Mouse (Mus musculus): Measurements from ENCODE around the gene Krt25. TPM values are rescaled to one million over a fixed set of nuclear protein-coding genes. Genes with fewer than 3 reads are reported as not detected.
A peak's percentile ranks its signal among the peaks of the same experiment; 100 is the strongest.

Gene Krt25
- polyA plus RNA-seq, 2 experiments, result not detected

DNA sequence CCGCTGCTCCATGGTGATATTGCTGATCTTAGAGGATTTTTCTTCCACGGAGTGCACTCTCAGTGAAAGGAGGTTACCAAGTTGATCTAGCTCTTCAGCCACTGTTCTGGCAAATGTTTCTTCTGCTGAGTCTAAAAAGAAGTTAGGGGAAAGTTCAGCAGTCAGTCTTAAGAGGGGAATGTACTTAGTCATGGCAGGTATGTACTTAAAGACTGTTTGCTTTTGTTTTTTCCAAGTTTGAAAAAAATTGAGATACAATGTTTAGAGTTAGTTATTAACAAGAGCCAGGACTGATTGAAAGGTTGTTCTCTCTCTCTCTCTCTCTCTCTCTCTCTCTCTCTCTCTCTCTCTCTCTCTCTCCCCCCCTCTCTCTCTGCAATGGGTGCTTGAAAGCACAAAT is 6.9 kb upstream of the Krt25 start:
- Histone ChIP-seq H3K27ac (replicated peaks; ENCODE audit: low read depth, low read length) (no peak overlapping the region), H3K27me3 (ENCODE audit: control insufficient read depth, insufficient read depth, low read length) (no peaks in the 10 kb centered on the region), H3K4me3 (replicated peaks; ENCODE audit: low read length) (no peak overlapping the region), H3K36me3 (ENCODE audit: control insufficient read depth, insufficient read depth, low read length) (no peaks in the 10 kb centered on the region), H3K9ac (ENCODE audit: low read depth, low read length, severe bottlenecking) (no peak overlapping the region), H3K4me1 (ENCODE audit: control insufficient read depth, insufficient read depth, low read length) (no peaks in the 10 kb centered on the region), H3K9me3 (ENCODE audit: control insufficient read depth, low read length) (no peaks in the 10 kb centered on the region), H3K4me2 (replicated peaks; ENCODE audit: low read depth, low read length, severe bottlenecking) (no peak overlapping the region)
- 76% methylated on average over 2 of the region's 2 CpGs for WGBS
- ATAC-seq (ENCODE audit: low FRiP score, low read depth), result no peak
- DNase-seq (ENCODE audit: low spot score), result no peak
- TF ChIP-seq POLR2A (IDR thresholded peaks at IDR 0.05; ENCODE audit: borderline replicate concordance, extremely low read depth, insufficient read depth, insufficient read length), result no peak

DNA sequence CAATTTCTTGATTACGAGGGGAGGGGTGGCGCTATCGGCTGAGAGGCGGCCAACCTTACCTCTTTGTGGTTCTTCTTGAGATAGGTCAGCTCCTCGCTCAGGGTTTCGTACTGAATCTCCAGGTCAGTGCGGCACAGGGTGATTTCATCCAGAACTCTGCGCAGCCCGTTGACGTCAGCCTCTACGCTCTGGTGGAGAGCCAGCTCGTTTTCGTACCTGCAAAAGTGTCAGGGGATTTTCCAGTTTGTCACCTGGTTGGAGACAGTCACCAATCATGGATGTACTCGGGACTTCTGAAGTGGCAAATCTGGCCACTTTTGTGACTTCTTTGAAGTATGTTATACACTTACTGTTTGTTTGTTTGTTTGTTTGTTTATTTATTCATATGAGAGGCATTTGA is 1.7 kb downstream of the Krt25 start:
- Histone ChIP-seq H3K27me3 (ENCODE audit: control insufficient read depth, insufficient read depth, low read length) (no peaks in the 10 kb centered on the region), H3K9me3 (ENCODE audit: control insufficient read depth, low read length) (no peaks in the 10 kb centered on the region), H3K36me3 (ENCODE audit: control insufficient read depth, insufficient read depth, low read length) (no peaks in the 10 kb centered on the region), H3K4me1 (ENCODE audit: control insufficient read depth, insufficient read depth, low read length) (no peaks in the 10 kb centered on the region), H3K9ac (ENCODE audit: low read depth, low read length, severe bottlenecking) (no peak overlapping the region), H3K4me2 (replicated peaks; ENCODE audit: low read depth, low read length, severe bottlenecking) (no peak overlapping the region), H3K27ac (replicated peaks; ENCODE audit: low read depth, low read length) (no peak overlapping the region), H3K4me3 (replicated peaks; ENCODE audit: low read length) (no peak overlapping the region)
- no peak for ATAC-seq (ENCODE audit: low FRiP score, low read depth)
- DNase-seq (ENCODE audit: low spot score), result no peak
- WGBS, result 83% methylated on average over 14 of the region's 14 CpGs
- no peak for TF ChIP-seq POLR2A (IDR thresholded peaks at IDR 0.05; ENCODE audit: borderline replicate concordance, extremely low read depth, insufficient read depth, insufficient read length)

DNA sequence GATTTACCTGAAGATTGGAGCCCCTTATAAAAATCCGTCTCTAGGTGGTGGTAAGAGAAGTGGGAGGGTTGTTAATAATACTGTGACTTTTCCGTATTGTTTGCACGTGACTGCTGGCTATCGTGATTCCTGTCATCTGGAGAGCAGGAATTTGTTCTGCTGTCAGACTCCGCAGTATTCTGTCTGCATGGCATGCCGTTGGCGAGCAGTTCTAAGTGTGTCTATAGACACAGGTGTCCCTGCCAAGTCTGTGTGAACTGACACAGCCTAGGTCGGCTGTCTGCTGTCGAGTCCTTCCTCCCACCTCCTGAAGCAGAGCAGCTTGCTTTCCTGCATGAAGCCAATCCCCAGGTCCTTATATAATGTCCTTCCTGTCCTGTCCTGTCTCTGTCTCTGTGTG is 3.6 kb downstream of the Krt25 start:
- ATAC-seq (ENCODE audit: low FRiP score, low read depth), result no peak

DNA sequence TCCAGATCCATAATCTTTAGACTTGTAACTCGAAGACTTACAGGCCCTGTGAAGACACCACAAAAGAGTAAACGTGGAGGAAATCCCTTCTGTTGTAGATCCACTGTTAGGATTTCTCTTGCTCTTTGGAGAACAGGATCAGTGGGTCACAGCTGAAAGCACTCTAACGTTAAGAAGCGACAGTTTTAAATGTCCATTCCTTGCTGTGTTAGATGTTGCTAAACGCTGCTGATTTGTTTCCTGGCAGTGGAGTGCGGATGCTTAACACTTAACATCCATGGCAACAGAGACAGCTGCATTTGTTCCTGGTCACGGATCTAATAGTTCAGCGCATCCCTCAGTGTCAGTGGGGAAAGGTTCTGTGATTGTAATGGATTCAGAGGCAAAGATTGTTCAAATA is 6.2 kb downstream of the Krt25 start:
- H3K36me3 ChIP-seq (ENCODE audit: control insufficient read depth, insufficient read depth, low read length), result no peaks in the 10 kb centered on the region
- H3K27me3 ChIP-seq (ENCODE audit: control insufficient read depth, insufficient read depth, low read length), result no peaks in the 10 kb centered on the region
- H3K9me3 ChIP-seq (ENCODE audit: control insufficient read depth, low read length), result no peaks in the 10 kb centered on the region
- no peak for TF ChIP-seq POLR2A (IDR thresholded peaks at IDR 0.05; ENCODE audit: borderline replicate concordance, extremely low read depth, insufficient read depth, insufficient read length)
- no peak overlapping the region for H3K27ac ChIP-seq (replicated peaks; ENCODE audit: low read depth, low read length)
- no peak overlapping the region for H3K4me2 ChIP-seq (replicated peaks; ENCODE audit: low read depth, low read length, severe bottlenecking)
- H3K4me3 ChIP-seq (replicated peaks; ENCODE audit: low read length), result no peak overlapping the region
- ATAC-seq (ENCODE audit: low FRiP score, low read depth) (no peak), DNase-seq (ENCODE audit: low spot score) (no peak)
- no peak overlapping the region for H3K9ac ChIP-seq (ENCODE audit: low read depth, low read length, severe bottlenecking)
- no peaks in the 10 kb centered on the region for H3K4me1 ChIP-seq (ENCODE audit: control insufficient read depth, insufficient read depth, low read length)
- 70% methylated on average over 8 of the region's 8 CpGs for WGBS

More for the DNA sequence above, 3.6 kb downstream of the Krt25 start:
- no peaks in the 10 kb centered on the region for H3K4me1 ChIP-seq (ENCODE audit: control insufficient read depth, insufficient read depth, low read length)
- no peaks in the 10 kb centered on the region for H3K27me3 ChIP-seq (ENCODE audit: control insufficient read depth, insufficient read depth, low read length)
- no peak for DNase-seq (ENCODE audit: low spot score)
- H3K9ac ChIP-seq (ENCODE audit: low read depth, low read length, severe bottlenecking), result no peak overlapping the region
- no peaks in the 10 kb centered on the region for H3K9me3 ChIP-seq (ENCODE audit: control insufficient read depth, low read length)
- WGBS, result 49% methylated on average over 9 of the region's 9 CpGs
- H3K4me3 ChIP-seq (replicated peaks; ENCODE audit: low read length), result no peak overlapping the region
- H3K27ac ChIP-seq (replicated peaks; ENCODE audit: low read depth, low read length), result no peak overlapping the region
- no peak for TF ChIP-seq POLR2A (IDR thresholded peaks at IDR 0.05; ENCODE audit: borderline replicate concordance, extremely low read depth, insufficient read depth, insufficient read length)
- no peaks in the 10 kb centered on the region for H3K36me3 ChIP-seq (ENCODE audit: control insufficient read depth, insufficient read depth, low read length)
- no peak overlapping the region for H3K4me2 ChIP-seq (replicated peaks; ENCODE audit: low read depth, low read length, severe bottlenecking)

DNA sequence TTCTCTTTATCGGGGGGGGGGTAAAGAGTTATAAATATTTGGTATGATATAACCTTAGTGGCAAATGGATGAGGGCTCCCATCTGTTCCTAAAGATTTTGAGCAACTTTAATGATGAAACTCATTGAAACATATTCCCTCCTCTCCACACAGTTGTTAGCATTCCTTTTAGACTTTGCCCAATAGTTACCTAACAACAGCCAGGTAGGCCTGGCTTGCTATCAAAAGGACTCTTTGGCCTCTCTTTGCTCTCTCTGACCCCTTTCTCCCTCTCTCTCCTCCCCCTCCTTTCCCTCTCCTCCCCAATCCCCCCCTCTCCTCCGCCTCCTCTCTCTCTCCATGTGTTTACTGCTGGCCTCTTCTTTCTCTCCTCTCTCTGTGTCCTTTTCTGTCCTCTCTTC is 8.2 kb downstream of the Krt25 start:
- Histone ChIP-seq H3K9ac (ENCODE audit: low read depth, low read length, severe bottlenecking) (no peak overlapping the region), H3K4me1 (ENCODE audit: control insufficient read depth, insufficient read depth, low read length) (no peaks in the 10 kb centered on the region), H3K4me3 (replicated peaks; ENCODE audit: low read length) (no peak overlapping the region), H3K27ac (replicated peaks; ENCODE audit: low read depth, low read length) (no peak overlapping the region), H3K36me3 (ENCODE audit: control insufficient read depth, insufficient read depth, low read length) (no peaks in the 10 kb centered on the region), H3K27me3 (ENCODE audit: control insufficient read depth, insufficient read depth, low read length) (no peaks in the 10 kb centered on the region), H3K4me2 (replicated peaks; ENCODE audit: low read depth, low read length, severe bottlenecking) (no peak overlapping the region), H3K9me3 (ENCODE audit: control insufficient read depth, low read length) (no peaks in the 10 kb centered on the region)
- 79% methylated on average over 2 of the region's 2 CpGs for WGBS
- no peak for DNase-seq (ENCODE audit: low spot score)
- no peak for ATAC-seq (ENCODE audit: low FRiP score, low read depth)
- no peak for TF ChIP-seq POLR2A (IDR thresholded peaks at IDR 0.05; ENCODE audit: borderline replicate concordance, extremely low read depth, insufficient read depth, insufficient read length)

DNA sequence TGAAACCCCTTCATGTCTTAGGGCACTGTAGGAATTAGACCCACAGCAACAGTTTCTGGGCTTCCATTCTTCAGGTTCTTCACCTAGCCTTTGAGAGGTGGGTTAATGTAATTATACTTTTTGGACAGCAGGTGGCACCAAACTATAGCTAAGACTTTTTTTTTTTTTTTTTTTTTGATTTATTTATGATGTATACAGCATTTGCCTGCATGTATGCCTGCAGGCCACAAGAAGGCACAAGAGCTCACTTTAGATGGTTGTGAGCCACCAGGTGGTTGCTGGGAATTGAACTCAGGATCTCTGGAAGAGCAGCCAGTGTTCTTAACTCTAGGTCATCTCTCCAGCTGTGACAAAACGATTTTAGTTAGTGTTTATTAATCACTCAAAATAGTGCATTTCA is 11.9 kb downstream of the Krt25 start:
- WGBS, result 92% methylated on average over 1 of the region's 1 CpGs
- no peak overlapping the region for H3K4me2 ChIP-seq (replicated peaks; ENCODE audit: low read depth, low read length, severe bottlenecking)
- H3K4me1 ChIP-seq (ENCODE audit: control insufficient read depth, insufficient read depth, low read length), result no peaks in the 10 kb centered on the region
- no peak overlapping the region for H3K27ac ChIP-seq (replicated peaks; ENCODE audit: low read depth, low read length)
- no peaks in the 10 kb centered on the region for H3K9me3 ChIP-seq (ENCODE audit: control insufficient read depth, low read length)
- TF ChIP-seq POLR2A (IDR thresholded peaks at IDR 0.05; ENCODE audit: borderline replicate concordance, extremely low read depth, insufficient read depth, insufficient read length), result no peak
- H3K36me3 ChIP-seq (ENCODE audit: control insufficient read depth, insufficient read depth, low read length), result no peaks in the 10 kb centered on the region
- no peak overlapping the region for H3K9ac ChIP-seq (ENCODE audit: low read depth, low read length, severe bottlenecking)
- H3K27me3 ChIP-seq (ENCODE audit: control insufficient read depth, insufficient read depth, low read length), result no peaks in the 10 kb centered on the region
- peak; percentile 36 for DNase-seq (ENCODE audit: low spot score)
- no peak for ATAC-seq (ENCODE audit: low FRiP score, low read depth)
- H3K4me3 ChIP-seq (replicated peaks; ENCODE audit: low read length), result no peak overlapping the region
